Mouse (Mus musculus) hindbrain, embryonic 16.5 days (tissue): ENCODE data around the gene Spesp1. TPM values are rescaled to one million over a fixed set of nuclear protein-coding genes. Genes with fewer than 3 reads are reported as not detected.

Source experiments
- ATAC-seq: fragments of 200-750 bp; cut with Nextera tagmentation; 2 replicates; pipeline ENCODE4 v1.8.0; 2017; ENCODE audit warnings: moderate TSS enrichment, moderate library complexity
- H3K27ac ChIP-seq: fragments of 300-500 bp; sonication (generic); 2 replicates; pipeline ENCODE4 v1.5.1; 2014; ENCODE audit warnings: low read depth, mild to moderate bottlenecking, control low read depth, low read length, moderate library complexity
- H3K27me3 ChIP-seq: fragments of 300-500 bp; sonication (generic); replicated peaks from 2 replicates; pipeline ENCODE4 v1.6.1; 2014; ENCODE audit warnings: low read length; ENCODE audit not compliant: control insufficient read depth, insufficient read depth
- H3K36me3 ChIP-seq: fragments of 300-500 bp; sonication (generic); 2 replicates; pipeline ENCODE4 v1.6.1; 2014; ENCODE audit warnings: mild to moderate bottlenecking, low read length, moderate library complexity, mixed read lengths; ENCODE audit not compliant: control insufficient read depth, insufficient read depth
- H3K4me1 ChIP-seq: fragments of 300-500 bp; sonication (generic); 2 replicates; pipeline ENCODE4 v1.6.1; 2014; ENCODE audit warnings: low read depth, low read length; ENCODE audit not compliant: control insufficient read depth, insufficient read depth
- H3K4me2 ChIP-seq: fragments of 300-500 bp; sonication (generic); 2 replicates; pipeline ENCODE4 v1.6.1; 2014; ENCODE audit warnings: mild to moderate bottlenecking, low read length, control low read depth, moderate library complexity
- H3K4me3 ChIP-seq: fragments of 300-500 bp; sonication (generic); 2 replicates; pipeline ENCODE4 v1.5.1; 2014; ENCODE audit warnings: mild to moderate bottlenecking, low read length, control low read depth, moderate library complexity
- H3K9ac ChIP-seq: fragments of 300-500 bp; sonication (generic); 2 replicates; pipeline ENCODE4 v1.6.1; 2014; ENCODE audit warnings: low read depth, mild to moderate bottlenecking, control low read depth, low read length, moderate library complexity
- H3K9me3 ChIP-seq: fragments of 300-500 bp; sonication (generic); 2 replicates; pipeline ENCODE4 v1.6.1; 2014; ENCODE audit warnings: mild to moderate bottlenecking, low read length, moderate library complexity; ENCODE audit not compliant: control insufficient read depth
- WGBS: fragments of 180-500 bp; shearing (Covaris S2); extraction: QIAGEN DNeasy Blood & Tissue Kit; methylation state at CpG from one replicate; pipeline ENCODE4 v1.1.7; 2014; 5-methylcytosine and 5-hydroxymethylcytosine counted together
- polyA plus RNA-seq: library from polyadenylated mRNA; unstranded; fragments of >200 nt; fragmentation: Nextera tagmentation; extraction: Ambion mirVana; gene quantifications from 2 replicates; pipeline ENCODE4 v1.2.1, GENCODE M21; 2015

Gene Spesp1
- polyA plus RNA-seq, 1 experiment from 2014 or later, result not detected

DNA sequence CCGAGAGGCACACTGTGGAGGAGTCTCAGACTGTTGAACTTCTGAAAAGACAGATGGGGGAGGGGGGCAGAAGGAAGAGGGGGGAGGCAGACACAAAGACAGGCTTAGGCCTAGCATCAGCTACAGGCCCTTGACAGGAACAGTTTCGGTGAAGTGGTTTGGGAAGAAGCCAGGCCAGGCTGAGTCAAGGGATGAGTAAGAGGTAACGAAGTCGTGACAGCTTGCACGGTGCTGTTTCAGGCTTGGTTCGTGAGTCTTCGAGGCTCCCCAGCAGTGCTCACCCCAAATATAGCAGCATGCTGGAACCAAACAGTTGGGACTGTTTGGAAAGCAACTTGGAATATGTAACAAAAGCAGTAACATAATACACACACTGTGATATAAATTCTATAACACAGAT is 2.3 kb upstream of the Spesp1 start:
- no peak for ATAC-seq

GRCm38 (mm10) chr9:62276899-62277298 is 5.1 kb downstream of the Spesp1 start:
- H3K4me1 ChIP-seq, result no peaks in the 10 kb centered on the region
- no peak overlapping the region for H3K4me3 ChIP-seq
- H3K27me3 ChIP-seq, result no peaks in the 10 kb centered on the region
- WGBS, result 57% methylated on average over 4 of the region's 4 CpGs
- H3K27ac ChIP-seq, result no peak overlapping the region
- H3K9me3 ChIP-seq, result no peaks in the 10 kb centered on the region
- H3K36me3 ChIP-seq, result no peaks in the 10 kb centered on the region
- ATAC-seq, result no peak
- H3K9ac ChIP-seq, result no peak overlapping the region
- H3K4me2 ChIP-seq, result no peak overlapping the region

More for the DNA sequence above, 2.3 kb upstream of the Spesp1 start:
- H3K4me3 ChIP-seq, result no peak overlapping the region
- no peaks in the 10 kb centered on the region for H3K27me3 ChIP-seq
- WGBS, result 79% methylated on average over 7 of the region's 7 CpGs
- no peaks in the 10 kb centered on the region for H3K36me3 ChIP-seq
- H3K4me1 ChIP-seq, result no peaks in the 10 kb centered on the region
- H3K27ac ChIP-seq, result no peak overlapping the region
- no peaks in the 10 kb centered on the region for H3K9me3 ChIP-seq
- H3K4me2 ChIP-seq, result no peak overlapping the region
- H3K9ac ChIP-seq, result no peak overlapping the region

DNA sequence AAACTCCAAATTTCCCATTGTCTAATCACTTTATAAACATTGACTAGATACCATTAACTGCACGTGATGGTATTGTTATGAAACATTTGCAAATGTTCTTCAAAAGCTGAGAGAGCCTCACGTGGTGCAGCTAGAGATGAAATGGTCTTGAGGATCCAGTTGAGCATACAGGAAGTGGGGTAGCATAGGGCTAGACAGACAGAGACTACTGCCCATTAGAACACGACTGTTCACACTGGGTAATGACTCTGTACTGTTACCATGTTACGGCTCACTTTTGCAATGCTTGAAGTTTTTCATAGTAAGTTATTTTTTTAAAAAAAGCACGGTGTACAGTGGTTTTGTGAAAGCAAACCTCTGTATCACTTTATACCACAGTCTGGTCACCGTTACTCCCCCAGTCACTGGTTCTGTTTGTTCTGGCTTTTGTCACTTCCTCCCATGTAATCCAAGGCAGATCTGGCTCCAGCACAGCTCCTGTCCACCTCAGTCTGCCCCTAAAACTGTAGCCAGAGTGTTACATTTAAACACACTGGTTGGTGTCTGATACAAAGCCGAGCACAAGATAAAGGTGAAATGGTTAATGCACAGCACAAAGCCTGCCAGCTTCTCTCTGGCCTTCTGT is 11.1 kb downstream of the Spesp1 start:
- 69% methylated on average over 7 of the region's 7 CpGs for WGBS
- H3K9me3 ChIP-seq, result no peaks in the 10 kb centered on the region

DNA sequence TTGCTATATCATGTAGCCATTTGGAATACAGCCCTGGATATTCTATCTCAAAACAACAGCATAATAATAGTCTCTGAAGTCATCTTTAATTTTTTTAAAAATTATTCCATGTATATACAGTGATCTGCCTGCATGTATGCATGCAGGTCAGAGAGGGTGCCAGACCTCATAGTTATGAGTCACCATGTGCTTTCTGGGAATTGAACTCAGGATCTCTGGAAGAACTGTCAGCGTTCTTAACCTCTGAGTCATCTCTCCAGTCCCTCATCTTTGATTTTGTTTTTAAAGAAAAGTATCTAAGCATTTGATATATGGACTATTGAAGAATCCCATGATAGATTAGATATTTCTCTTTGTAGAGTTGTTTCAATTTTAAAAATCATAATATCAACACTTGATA is 12.8 kb downstream of the Spesp1 start:
- no peak for ATAC-seq
- Histone ChIP-seq H3K9ac (no peak overlapping the region), H3K27ac (no peak overlapping the region), H3K4me1 (no peaks in the 10 kb centered on the region), H3K9me3 (no peaks in the 10 kb centered on the region), H3K27me3 (no peaks in the 10 kb centered on the region), H3K36me3 (no peaks in the 10 kb centered on the region), H3K4me3 (no peak overlapping the region), H3K4me2 (no peak overlapping the region)
- 88% methylated on average over 1 of the region's 1 CpGs for WGBS

More for the DNA sequence above, 11.1 kb downstream of the Spesp1 start:
- no peak for ATAC-seq
- no peaks in the 10 kb centered on the region for H3K36me3 ChIP-seq
- no peak overlapping the region for H3K4me3 ChIP-seq
- no peak overlapping the region for H3K4me2 ChIP-seq
- no peaks in the 10 kb centered on the region for H3K27me3 ChIP-seq
- H3K4me1 ChIP-seq, result no peaks in the 10 kb centered on the region
- no peak overlapping the region for H3K9ac ChIP-seq
- H3K27ac ChIP-seq, result no peak overlapping the region

DNA sequence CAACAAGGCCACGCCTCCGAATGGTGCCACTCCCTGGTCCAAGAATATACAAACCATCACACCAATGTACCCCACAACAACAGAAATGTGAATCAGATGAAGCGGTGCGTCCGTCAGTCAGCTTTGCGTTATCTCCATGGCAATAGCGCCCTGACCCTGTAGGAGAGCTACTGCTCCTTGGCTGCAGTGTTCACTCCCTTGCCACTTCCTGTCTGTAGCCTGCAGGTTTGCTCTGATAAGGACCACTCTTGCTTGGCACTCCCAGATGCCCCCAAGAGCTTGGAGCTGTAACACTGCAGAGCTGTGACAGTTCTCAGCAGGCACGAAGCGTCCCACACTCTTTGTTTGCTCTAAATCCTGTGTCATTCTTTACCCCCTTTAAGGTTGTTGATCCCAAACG is 16.7 kb downstream of the Spesp1 start:
- Histone ChIP-seq H3K9ac (no peak overlapping the region), H3K4me2 (no peak overlapping the region), H3K9me3 (no peaks in the 10 kb centered on the region), H3K27me3 (no peaks in the 10 kb centered on the region), H3K27ac (no peak overlapping the region), H3K4me1 (no peaks in the 10 kb centered on the region), H3K36me3 (no peaks in the 10 kb centered on the region), H3K4me3 (no peak overlapping the region)
- 84% methylated on average over 10 of the region's 10 CpGs for WGBS
- no peak for ATAC-seq

DNA sequence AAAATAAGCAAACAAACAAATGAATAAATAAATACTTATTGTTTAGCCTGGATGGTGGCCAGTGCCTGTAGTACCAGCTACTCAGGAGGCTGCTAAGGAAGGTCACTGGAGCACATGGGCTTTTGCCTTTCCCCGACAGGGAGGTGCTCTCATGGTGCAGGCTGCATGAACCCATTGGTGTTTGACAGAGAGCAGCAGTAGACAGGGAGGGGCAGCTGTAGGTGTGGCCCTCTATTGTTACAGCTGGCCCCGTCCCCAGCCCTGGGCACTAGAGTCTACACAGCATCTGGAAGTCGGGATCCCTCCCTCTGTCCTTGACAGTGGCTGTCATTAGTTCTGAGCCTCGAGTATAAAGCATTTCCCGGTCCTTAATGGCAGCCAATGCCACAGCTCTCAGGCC is 18.4 kb downstream of the Spesp1 start:
- 68% methylated on average over 5 of the region's 5 CpGs for WGBS

DNA sequence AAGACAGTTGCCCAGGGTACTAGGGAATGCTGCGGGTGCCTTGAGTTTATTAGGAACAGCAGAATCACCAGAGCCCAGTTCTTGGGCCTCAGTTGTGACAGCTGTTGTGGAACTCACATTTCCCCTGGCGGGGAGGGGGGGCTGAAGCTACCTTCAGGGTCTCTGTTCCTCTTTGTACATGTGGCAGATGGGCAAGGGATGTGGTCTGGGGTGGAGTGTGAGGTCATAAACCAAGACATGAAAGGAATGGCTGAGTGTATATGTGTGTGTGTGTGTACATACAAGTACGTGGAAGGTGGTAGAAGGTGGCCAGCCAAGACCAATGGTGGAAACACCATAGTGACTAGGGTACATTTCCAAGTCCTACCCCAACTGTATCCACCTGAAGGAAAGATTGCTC is 20.6 kb downstream of the Spesp1 start:
- no peak overlapping the region for H3K4me3 ChIP-seq
- no peak overlapping the region for H3K27ac ChIP-seq
- H3K4me1 ChIP-seq, result no peaks in the 10 kb centered on the region; the same call in 1 of the 2 replicates
- no peaks in the 10 kb centered on the region for H3K36me3 ChIP-seq
- H3K4me2 ChIP-seq, result no peak overlapping the region
- 93% methylated on average over 3 of the region's 3 CpGs for WGBS
- H3K9me3 ChIP-seq, result no peaks in the 10 kb centered on the region; the same call in 1 of the 2 replicates
- no peak for ATAC-seq
- H3K9ac ChIP-seq, result no peak overlapping the region
- H3K27me3 ChIP-seq, result no peaks in the 10 kb centered on the region

More for the DNA sequence above, 18.4 kb downstream of the Spesp1 start:
- Histone ChIP-seq H3K27ac (no peak overlapping the region), H3K9ac (no peak overlapping the region), H3K36me3 (no peaks in the 10 kb centered on the region), H3K27me3 (no peaks in the 10 kb centered on the region), H3K9me3 (no peaks in the 10 kb centered on the region; the same call in 1 of the 2 replicates), H3K4me2 (no peak overlapping the region), H3K4me1 (no peaks in the 10 kb centered on the region), H3K4me3 (no peak overlapping the region)
- no peak for ATAC-seq

DNA sequence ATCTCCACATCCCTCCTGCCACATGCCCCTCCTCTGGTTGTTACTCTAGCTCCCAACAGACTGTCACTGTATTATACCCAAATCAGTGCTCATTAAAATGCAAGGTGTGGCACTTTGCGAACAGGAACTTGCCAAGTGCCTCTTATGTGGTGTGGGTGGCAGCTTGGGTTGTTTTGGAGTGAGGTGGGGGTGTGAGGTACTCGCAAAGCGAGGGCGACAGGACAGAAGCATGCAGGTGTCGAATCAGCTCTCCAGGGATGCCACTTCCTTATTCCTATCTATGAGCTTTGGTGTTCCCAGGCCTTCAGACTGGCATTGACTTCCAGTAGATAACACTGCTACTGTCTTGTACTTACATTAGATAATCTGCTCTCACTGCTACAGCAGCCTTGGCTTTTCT is 21.0 kb downstream of the Spesp1 start:
- Histone ChIP-seq H3K27ac (no peak overlapping the region), H3K9ac (no peak overlapping the region), H3K4me3 (no peak overlapping the region), H3K4me1 (peaks cover 3% of the 10 kb centered on the region), H3K27me3 (no peaks in the 10 kb centered on the region), H3K9me3 (no peaks in the 10 kb centered on the region; the same call in 1 of the 2 replicates), H3K4me2 (no peak overlapping the region), H3K36me3 (no peaks in the 10 kb centered on the region)
- WGBS, result 90% methylated on average over 5 of the region's 5 CpGs
- no peak for ATAC-seq

DNA sequence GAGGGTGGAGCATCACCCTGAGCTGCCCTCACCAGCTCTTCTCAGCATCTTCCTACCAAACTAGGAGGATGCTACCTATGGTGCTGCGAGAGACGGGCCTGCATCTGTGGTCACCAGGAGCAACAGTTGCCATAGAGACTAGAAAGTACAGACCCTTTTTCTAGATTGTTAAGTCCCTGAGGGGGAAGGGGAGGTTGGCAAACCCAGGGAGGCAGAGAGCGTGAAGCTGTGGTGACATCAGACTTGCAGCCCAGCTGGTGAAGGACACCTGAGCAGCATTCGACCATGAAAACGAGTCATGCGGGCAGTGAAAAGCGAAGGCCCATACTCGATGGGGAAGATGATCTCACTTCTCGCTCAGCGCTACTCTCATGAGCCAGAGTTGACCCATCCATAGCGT is 24.0 kb downstream of the Spesp1 start:
- 80% methylated on average over 11 of the region's 11 CpGs for WGBS

More for the DNA sequence above, 24.0 kb downstream of the Spesp1 start:
- Histone ChIP-seq H3K9ac (no peak overlapping the region), H3K4me1 (peaks cover 6% of the 10 kb centered on the region), H3K27me3 (no peaks in the 10 kb centered on the region), H3K4me3 (no peak overlapping the region), H3K9me3 (no peaks in the 10 kb centered on the region; the same call in 1 of the 2 replicates), H3K36me3 (no peaks in the 10 kb centered on the region), H3K4me2 (no peak overlapping the region), H3K27ac (no peak overlapping the region)
- no peak for ATAC-seq
